Mouse (Mus musculus): ENCODE results near the gene Srr.

Srr gene

DNA sequence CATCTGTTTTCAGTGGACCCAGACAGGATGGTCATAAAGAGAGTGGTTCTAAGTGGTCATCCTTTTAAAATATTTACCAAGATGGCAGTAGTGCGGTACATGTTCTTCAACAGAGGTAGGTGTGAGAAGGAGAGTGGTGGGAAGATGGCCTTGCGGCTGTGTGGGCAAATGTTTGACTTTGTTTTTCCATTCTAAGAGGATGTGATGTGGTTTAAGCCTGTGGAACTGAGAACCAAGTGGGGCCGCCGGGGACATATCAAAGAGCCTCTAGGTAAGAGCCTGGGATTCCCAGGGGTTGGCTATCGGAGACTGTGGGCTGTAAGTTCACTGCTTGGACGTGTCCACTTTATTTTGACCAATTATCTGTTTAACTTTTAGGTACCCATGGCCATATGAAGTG is 17.9 kb downstream of the Srr start:
- in situ Hi-C loops (cut with MseI, MboI): no loop called here

GRCm38 (mm10) chr11:74902416-74902815 is 23.3 kb downstream of the Srr start:
- in situ Hi-C loops (cut with MseI, MboI): no loop called here

DNA sequence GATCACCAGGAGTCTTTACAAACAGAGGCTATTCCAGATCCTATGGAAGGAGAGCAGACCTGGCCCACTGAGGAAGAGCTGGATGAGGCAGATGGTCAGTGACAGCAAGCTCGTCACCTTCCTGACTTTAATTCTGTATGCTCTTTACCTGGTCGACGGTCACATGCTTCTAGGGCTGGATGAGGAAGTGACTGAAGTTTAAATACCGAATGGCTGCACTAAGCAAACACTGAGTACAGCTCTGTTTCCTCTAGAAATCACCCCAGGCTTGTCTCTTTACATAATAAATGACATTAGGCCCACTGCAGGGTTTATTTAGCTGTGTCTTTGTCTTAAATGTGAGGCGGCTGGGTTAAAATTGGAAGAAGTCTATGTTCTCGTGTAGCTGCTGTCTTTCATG is 24.2 kb downstream of the Srr start:
- in situ Hi-C loops (cut with MseI, MboI): no loop called here

GRCm38 (mm10) chr11:74898517-74898827 is 27.3 kb downstream of the Srr start:
- in situ Hi-C loops (cut with MseI, MboI): no loop called here

- in situ Hi-C loops (cut with MseI, MboI): no loop called here
These were observed 27.9 kb downstream of the Srr start, which contains the start of gene Tsr1 for GRCm38 (mm10) chr11:74897678-74898516. Gene Tsr1, plus strand, starts transcription at chr11:74898071.

- in situ Hi-C loops (cut with MseI, MboI): no loop called here
These were observed 28.7 kb downstream of the Srr start, which contains the start of gene Sgsm2 for GRCm38 (mm10) chr11:74896901-74897677. Gene Sgsm2, minus strand, starts transcription at chr11:74897060.

DNA sequence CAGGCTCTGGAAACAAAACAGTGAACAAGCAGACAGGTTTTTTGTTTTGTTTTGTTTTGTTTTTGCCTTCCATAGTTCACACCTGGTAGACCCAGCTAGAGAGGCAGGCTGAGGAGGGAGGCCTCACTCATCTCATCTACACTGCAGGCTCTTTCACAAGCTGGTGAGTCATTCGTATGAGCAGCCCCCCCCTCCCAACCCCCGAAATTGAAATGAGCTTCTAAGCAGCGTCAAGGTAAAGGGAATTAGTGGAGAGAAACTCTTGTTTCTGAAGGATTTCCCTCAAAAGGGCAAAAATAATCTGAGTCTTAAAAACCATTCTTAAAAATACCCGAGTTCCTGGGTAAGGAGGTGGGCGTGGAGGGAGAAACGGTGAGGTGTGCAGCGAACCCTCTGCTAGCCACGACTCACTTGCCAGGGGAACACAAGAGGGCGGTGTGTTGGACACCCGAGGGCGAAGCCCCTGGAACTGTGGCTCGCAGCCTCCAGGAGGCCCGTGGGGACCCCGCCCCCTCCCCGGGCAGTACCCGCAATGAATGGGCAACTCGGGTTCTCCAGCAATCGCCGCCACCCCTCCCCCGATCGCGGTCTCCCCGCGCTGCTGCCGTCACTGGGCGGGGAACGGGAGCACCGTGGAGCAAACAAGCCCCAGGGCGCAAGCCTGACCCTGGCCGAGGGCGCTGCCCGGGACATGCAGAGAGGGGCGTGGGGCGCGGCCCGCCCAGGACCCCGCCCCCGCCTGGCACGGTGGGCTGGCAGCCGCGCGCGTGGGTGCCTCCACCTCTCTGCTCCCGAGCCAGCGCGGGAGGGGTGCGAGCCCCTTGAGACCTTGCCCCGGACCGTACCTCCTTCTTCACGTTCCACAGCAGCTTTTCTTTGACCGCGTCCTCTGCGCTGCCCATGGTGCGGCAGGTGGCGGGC is 29.5 kb downstream of the Srr start:
- in situ Hi-C loops (cut with MseI, MboI): no loop called here

DNA sequence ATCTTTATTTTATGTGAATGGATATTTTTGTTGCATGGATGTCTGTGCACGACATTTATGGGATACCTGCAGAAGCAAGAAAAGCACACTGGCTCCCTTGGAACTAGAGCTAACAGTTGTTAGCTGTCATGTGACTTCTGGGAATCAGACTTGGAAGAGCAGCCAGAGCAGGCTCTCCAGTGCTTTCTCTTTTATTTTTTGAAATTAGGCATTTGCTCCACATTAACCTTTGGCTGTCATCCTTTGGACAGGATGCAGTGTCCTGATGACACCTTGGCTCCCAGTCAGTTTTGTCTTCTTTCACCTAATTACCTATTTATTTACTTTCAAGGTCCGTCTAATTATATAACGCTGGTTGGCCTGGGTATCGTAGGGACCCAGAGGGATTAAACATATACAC is 31.1 kb downstream of the Srr start:
- in situ Hi-C loops (cut with MseI, MboI): no loop called here

DNA sequence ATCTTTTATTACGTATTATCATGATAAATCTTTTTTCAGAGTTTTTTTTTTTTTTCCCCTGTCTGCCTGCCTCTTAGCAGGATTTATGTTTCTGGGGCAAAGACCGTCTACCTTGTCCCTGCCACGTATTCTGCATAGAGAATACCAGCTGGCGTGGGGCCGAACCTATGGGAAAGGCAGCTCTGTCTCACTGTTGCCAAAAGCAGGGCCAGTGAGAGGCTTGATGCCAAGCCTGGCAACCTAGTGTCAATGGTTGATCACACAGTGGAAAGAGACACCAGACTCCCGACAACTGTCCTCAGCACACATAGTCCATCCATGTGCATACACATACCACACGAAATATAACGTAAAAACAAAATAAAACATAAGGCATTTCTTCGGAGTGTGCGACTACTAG is 42.6 kb downstream of the Srr start:
- in situ Hi-C loops (cut with MseI, MboI): no loop called here

DNA sequence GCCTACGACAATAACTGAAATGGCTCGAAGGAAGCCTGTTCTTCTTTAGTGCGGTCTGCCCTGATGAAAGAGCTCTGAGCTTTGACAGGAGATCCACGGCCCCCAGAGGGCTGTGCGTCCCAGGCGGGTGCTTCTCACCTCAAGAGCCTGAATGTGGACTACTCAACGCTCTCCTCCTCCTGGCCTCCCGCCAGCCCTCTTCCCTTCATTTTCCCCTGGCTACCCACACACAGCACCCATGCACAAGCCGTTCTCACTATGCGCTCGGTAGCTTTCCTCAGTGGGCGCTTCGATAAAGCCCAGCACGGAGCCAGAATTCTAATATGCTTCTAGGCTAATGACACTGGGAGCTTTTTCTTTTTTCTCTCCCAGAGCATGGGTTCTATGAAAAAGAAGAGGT is 43.8 kb downstream of the Srr start:
- in situ Hi-C loops (cut with MseI, MboI): no loop called here

GRCm38 (mm10) chr11:74880999-74881398 is 44.7 kb downstream of the Srr start:
- in situ Hi-C loops (cut with MseI, MboI): no loop called here

DNA sequence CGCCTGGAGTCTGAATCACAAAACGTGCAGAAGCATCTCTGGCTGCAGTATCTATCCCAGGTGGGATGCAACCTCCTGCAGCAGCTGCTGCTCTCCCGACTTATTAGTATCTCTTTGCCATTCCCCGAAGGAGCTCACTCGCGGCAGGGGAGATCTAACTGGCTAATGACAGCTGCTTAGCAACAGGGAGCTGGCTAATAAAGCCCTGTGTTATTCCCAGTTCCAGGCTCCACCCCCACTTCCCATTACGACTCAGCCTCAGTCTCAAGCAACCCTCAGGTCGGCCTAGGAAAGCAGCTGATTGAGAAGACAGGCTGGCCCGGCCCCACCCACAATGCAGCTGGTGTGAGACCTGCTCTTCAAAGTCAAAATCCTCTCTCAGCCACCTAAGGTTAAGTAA is 48.9 kb downstream of the Srr start:
- in situ Hi-C loops (cut with MseI, MboI): no loop called here

DNA sequence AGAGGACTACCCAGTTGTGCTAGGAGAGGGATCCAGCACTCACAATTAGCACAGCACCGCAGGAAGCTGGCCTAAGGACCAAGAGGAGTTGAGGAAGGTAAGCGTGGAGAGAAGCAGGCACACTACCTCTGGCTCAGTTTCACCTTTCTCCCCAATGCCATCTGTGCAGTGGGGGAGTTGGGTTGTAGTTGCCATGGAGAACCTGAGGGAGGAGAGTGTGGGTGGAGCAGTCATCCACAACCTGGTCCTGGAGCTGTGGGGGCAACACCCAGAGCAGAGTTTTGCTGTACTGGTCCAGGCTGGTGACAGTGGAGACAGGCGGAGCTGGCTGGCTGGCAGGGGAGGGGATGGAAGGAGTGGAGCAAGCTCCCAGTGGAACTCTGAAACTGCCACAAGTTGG is 51.1 kb downstream of the Srr start:
- in situ Hi-C loops (cut with MseI, MboI): no loop called here

- in situ Hi-C loops (cut with MseI, MboI): no loop called here
These were observed 54.6 kb downstream of the Srr start for GRCm38 (mm10) chr11:74870991-74871622.

- in situ Hi-C loops (cut with MseI, MboI): no loop called here
These were observed 55.2 kb downstream of the Srr start for GRCm38 (mm10) chr11:74870544-74870943.

DNA sequence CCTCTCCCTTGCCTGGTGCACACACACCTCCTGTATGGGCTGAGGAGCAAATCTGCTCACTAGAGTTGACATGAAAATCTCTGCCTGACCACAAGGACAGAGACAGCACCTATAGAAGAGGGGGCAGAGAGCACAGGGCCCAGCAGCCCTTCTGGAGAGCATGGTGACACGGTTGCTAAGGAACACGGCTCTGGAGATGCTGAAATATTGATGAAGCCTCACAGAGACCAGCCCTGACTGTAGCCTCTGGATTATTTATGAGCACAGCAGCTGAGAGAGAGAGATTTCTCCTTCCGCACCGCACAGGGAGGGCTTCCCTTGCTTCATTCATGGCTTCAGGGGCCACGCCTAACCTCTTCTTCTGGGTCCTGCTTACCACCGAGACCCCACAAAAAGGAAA is 56.1 kb downstream of the Srr start:
- in situ Hi-C loops (cut with MseI, MboI): no loop called here

DNA sequence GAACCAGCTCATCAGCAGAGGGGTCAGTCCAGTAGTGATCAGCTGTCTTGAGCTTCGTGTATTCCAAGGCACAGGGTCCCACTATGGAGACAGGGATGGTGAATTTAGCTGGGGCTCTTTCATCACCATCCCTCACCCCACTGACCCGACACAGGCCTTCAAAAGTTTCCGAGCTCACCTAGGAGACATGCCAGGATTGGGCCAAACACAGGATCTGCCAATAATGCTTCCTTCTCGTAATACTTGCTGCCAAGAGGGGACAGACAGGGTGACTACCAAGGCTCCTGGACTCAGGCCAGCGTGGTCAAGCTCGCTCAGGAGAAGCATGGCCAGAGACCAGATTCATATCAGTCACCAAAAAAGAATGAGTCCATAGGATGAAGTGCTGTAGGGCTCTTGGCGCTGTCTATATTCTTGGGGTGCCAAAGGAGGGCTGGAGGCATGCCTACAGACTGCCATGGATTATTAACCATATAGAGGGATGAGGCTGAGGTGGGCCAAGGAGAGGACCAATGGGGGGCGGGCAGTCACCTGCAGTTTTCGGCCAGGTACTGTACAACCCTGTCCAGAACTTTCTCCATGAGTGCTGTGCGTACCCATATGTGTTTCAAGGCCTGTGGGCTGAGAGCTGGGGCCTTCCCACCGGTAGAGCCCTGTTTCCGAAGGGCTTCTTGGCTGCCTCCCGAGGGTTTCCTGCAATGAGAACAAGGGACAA is 57.5 kb downstream of the Srr start:
- in situ Hi-C loops (cut with MseI, MboI): no loop called here

GRCm38 (mm10) chr11:74867181-74867580 is 58.6 kb downstream of the Srr start:
- in situ Hi-C loops (cut with MseI, MboI): no loop called here

GRCm38 (mm10) chr11:74866640-74867039 is 59.1 kb downstream of the Srr start:
- in situ Hi-C loops (cut with MseI, MboI): no loop called here

DNA sequence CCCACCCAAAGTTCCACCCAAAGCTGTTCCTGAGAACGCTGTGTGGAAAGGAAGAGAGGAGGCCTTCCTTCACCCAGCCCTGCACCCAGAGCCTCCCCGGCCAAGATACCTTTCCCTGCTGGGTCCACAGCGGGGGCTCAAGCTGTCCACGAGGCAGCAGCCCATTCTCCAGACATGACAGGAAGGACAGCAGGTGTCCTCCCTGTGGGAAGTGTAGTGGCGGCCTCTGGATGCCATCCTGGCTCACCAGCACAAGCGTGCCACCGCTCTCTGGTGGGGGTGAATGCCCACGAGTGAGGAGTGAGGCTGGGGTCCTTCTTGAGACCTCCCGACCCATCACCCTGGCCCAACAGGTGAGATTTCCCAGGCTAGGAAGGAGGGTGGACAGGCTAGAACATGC is 60.5 kb downstream of the Srr start:
- in situ Hi-C loops (cut with MseI, MboI): no loop called here

DNA sequence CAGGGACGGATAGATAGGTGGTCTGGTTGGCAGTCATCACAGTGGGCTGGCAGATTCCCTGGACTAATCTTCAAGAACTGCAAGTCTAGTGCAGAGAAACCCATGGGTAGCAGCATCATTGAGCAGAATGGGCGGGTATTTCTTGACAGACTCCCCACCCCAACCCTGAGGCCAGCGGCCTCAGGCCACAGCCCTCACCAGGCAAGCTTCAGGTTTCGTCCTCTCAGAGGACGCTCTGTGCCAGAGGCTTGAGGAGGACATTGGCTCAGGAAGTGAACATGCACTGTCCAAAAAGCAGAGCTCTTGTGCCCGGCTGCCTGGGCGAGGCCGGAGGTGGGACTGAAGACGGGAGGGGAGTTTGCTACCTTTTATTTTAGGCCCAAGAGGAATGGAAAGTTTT is 61.3 kb downstream of the Srr start:
- in situ Hi-C loops (cut with MseI, MboI): no loop called here

Data from mouse trophoblast stem cell (cell line).